Mouse (Mus musculus) brain, embryonic 14.5 days (tissue): Measurements from ENCODE around the gene Lefty2.

Experiments
- CTCF ChIP-seq: fragments of 200-500 bp; IDR thresholded peaks from 2 replicates; pipeline ENCODE4 v1.5.1; 2012; ENCODE audit warnings: inconsistent platforms, mild to moderate bottlenecking, moderate library complexity, borderline replicate concordance; ENCODE audit not compliant: insufficient read depth, insufficient read length; ENCODE audit errors: extremely low read depth
- POLR2A ChIP-seq: fragments of 200-500 bp; IDR thresholded peaks from 2 replicates; pipeline ENCODE4 v1.6.1; 2012; ENCODE audit warnings: mild to moderate bottlenecking, inconsistent platforms, borderline replicate concordance; ENCODE audit not compliant: poor library complexity, insufficient read depth, insufficient read length, severe bottlenecking; ENCODE audit errors: extremely low read depth

GRCm38 (mm10) chr1:180905307-180905706 lies 12.4 kb downstream of the Lefty2 start:
- TF ChIP-seq CTCF (no peak), POLR2A (no peak)
